Mouse (Mus musculus): ENCODE measurements at regions not wholly inside any gene's neighbourhood (a gene's known extent, or its start where the extent isn't known, plus 50 kb on each side); places are given as distances from the start of the nearest gene placed in this dataset.

- TF ChIP-seq CTCF (IDR thresholded peaks at IDR 0.05; ENCODE audit: extremely low read depth, insufficient read depth, insufficient read length, insufficient replicate concordance) (no peak), POLR2A (IDR thresholded peaks at IDR 0.05; ENCODE audit: low read depth, low read length) (no peak)
Measured at GRCm38 (mm10) chr13:35507195-35507594, 152.4 kb upstream of the Cdyl start.

Measured in spleen, adult 2 months (tissue).